In genomic region chr10:14127826-14128225, GRCm38 (mm10) we compare ENCODE assay signal across 17 mouse cellular contexts.
"Had no signal": no experiment of that assay in that cellular context is flagged by ENCODE, and none has a peak within 500 bp of the region (broad histone marks: within the 10 kb centered on the region; RNA-seq: fewer than 3 reads in every experiment).

No protein-coding gene starts in this region.

- H3K9ac ChIP-seq: midbrain, embryonic 12.5 days; neural tube, embryonic 13.5 days; neural tube, embryonic 15.5 days had no signal

- DNase-seq: lung, adult 2 months; lung, postnatal 10 days; lung, postnatal 4 days; midbrain, embryonic 14.5 days; retina, postnatal 1 day; right cerebral cortex, adult 18-20 months; right cerebral cortex, postnatal 25 days; right cerebral cortex, postnatal 4 days; spleen, adult 18-20 months; thymus, adult 18-20 months; thymus, postnatal 14 days; thymus, postnatal 36 days had no signal

- H3K27ac ChIP-seq: midbrain, embryonic 10.5 days; midbrain, embryonic 12.5 days; neural tube, embryonic 13.5 days; neural tube, embryonic 15.5 days had no signal

- H3K4me1 ChIP-seq: midbrain, embryonic 10.5 days; midbrain, embryonic 12.5 days; neural tube, embryonic 13.5 days; neural tube, embryonic 15.5 days had no signal

- H3K4me3 ChIP-seq: midbrain, embryonic 10.5 days; midbrain, embryonic 12.5 days; myocyte; neural tube, embryonic 13.5 days; neural tube, embryonic 15.5 days had no signal

- H3K27me3 ChIP-seq: midbrain, embryonic 12.5 days; neural tube, embryonic 13.5 days; neural tube, embryonic 15.5 days had no signal
